Mouse (Mus musculus) brain, embryonic 14.5 days (tissue): ENCODE measurements at regions not wholly inside any gene's neighbourhood (a gene's known extent, or its start where the extent isn't known, plus 50 kb on each side); places are given as distances from the start of the nearest gene placed in this dataset.

Experiments
- DNase-seq: peaks from one replicate; pipeline ENCODE4 v3.0.0-alpha.2; 2011; ENCODE audit warnings: low read depth
- CTCF ChIP-seq: fragments of 200-500 bp; IDR thresholded peaks from 2 replicates; pipeline ENCODE4 v1.5.1; 2012; ENCODE audit warnings: inconsistent platforms, mild to moderate bottlenecking, moderate library complexity, borderline replicate concordance; ENCODE audit not compliant: insufficient read depth, insufficient read length; ENCODE audit errors: extremely low read depth
- POLR2A ChIP-seq: fragments of 200-500 bp; IDR thresholded peaks from 2 replicates; pipeline ENCODE4 v1.6.1; 2012; ENCODE audit warnings: mild to moderate bottlenecking, inconsistent platforms, borderline replicate concordance; ENCODE audit not compliant: poor library complexity, insufficient read depth, insufficient read length, severe bottlenecking; ENCODE audit errors: extremely low read depth

DNA sequence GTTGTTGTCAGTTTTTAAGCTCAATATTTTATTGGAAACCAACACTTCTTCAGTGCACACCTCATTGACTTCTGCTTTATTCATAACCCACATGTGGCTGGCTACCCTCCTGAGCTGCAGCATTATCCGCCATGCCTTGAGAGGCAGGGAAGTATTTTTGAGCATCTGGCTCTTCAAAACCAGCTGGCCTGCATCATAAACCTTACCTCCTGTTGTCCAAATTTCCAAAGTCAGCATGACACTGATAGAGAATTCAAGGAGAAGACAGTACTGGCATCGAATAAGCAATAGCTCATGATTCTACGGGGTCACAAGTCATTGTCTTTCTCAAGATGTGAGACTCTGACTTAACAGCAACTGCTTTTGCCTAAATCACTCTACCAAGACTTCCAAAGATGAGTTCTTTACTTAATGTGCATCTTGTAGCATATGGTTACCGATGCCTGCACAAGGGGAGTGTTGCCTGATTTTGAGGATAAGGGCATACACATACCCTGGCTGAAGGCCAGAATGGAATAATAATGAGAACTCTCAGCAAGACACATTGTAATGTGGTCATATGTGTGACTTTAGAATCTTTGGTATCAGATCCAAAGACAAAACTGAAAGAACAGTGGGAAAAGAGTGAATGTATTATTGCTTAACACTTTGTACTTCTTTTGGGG lies 1599.9 kb upstream of the Tenm3 start:
- peak; percentile 42 for DNase-seq

More for the DNA sequence above, 1599.9 kb upstream of the Tenm3 start:
- TF ChIP-seq POLR2A (no peak), CTCF (no peak)
